Mouse (Mus musculus): ENCODE data around the gene Hoxc4. TPM values are rescaled to one million over a fixed set of nuclear protein-coding genes. Genes with fewer than 3 reads are reported as not detected.
A peak's percentile ranks its signal among the peaks of the same experiment; 100 is the strongest.

Hoxc4 gene
- polyA plus RNA-seq, 1 experiment from 2014 or later, result not detected

DNA sequence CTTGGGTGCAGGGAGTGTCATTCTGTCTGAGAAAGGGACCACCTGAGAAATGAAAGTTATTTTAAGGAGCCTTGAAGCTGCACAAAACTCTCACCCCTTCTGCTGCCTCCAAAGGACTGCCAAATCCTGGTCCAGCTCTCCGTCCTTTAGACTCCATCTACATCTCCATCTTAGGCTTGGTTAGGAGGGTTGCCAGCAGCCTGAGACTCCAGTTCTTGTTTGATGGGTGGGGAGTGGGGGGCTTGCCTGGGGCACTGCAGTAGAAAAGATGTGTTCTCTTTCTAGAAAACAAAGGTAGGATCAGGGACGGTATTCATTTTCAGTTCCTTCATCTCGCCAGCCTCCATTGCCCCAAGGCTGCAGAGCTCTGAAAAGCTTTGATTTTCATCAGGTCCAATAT lies 21.3 kb upstream of the Hoxc4 start:
- Histone ChIP-seq H3K27ac (ENCODE audit: low read depth, low read length) (no peak overlapping the region), H3K4me2 (ENCODE audit: low read length) (no peak overlapping the region), H3K9ac (ENCODE audit: low read length) (no peak overlapping the region), H3K36me3 (ENCODE audit: control insufficient read depth, insufficient read depth, low read length) (no peaks in the 10 kb centered on the region), H3K4me3 (ENCODE audit: low read depth, low read length) (no peak overlapping the region), H3K27me3 (replicated peaks; ENCODE audit: control insufficient read depth, insufficient read depth, low read length) (peaks cover 95% of the 10 kb centered on the region), H3K9me3 (replicated peaks; ENCODE audit: control insufficient read depth, low read length) (no peaks in the 10 kb centered on the region), H3K4me1 (ENCODE audit: control insufficient read depth, insufficient read depth, low read length) (peaks cover 7% of the 10 kb centered on the region; the same call in 1 of the 2 replicates)
- no peak for DNase-seq (ENCODE audit: low spot score)
- no peak for ATAC-seq
- 0% methylated on average over 3 of the region's 3 CpGs for WGBS

DNA sequence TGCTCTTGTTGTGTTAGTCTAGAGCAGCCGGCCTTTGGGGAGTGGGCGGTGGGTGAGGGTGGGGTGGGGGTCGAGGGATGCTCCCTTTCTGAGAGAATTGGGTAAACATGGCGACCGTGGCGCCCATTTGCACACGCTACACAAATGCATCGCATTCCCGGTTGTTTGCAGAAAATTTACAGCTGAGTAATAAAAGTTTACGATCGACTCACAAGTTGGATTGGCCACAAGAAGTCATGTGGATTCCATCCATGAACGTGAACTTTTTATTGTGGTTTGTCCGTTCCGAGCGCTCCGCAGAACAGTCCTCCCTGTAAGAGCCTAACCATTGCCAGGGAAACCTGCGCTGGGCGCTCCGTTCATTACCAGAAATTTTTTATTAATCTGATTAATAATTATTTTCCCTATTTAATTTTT lies 20.8 kb upstream of the Hoxc4 start, which contains the start of gene Hoxc6:
Hoxc6 (plus strand) TSS at position 319 of the 417 bp plus-strand sequence.
- Histone ChIP-seq H3K9ac (ENCODE audit: low read length) (no peak within 1 kb of the TSS), H3K4me3 (ENCODE audit: low read depth, low read length) (peak within 1 kb of the TSS; percentile 23), H3K27me3 (replicated peaks; ENCODE audit: control insufficient read depth, insufficient read depth, low read length) (peaks cover 95% of the 10 kb centered on the region), H3K27ac (ENCODE audit: low read depth, low read length) (no peak within 1 kb of the TSS), H3K4me2 (ENCODE audit: low read length) (peak within 1 kb of the TSS; percentile 45), H3K9me3 (replicated peaks; ENCODE audit: control insufficient read depth, low read length) (no peaks in the 10 kb centered on the region), H3K4me1 (ENCODE audit: control insufficient read depth, insufficient read depth, low read length) (peaks cover 7% of the 10 kb centered on the region; the same call in 1 of the 2 replicates), H3K36me3 (ENCODE audit: control insufficient read depth, insufficient read depth, low read length) (no peaks in the 10 kb centered on the region)
- DNase-seq (ENCODE audit: low spot score) (no peak), ATAC-seq (no peak)
- 1% methylated on average over 19 of the region's 19 CpGs for WGBS

GRCm38 (mm10) chr15:102998608-102999182 lies 20.0 kb upstream of the Hoxc4 start:
- ATAC-seq, result peak; percentile 48; the same call in 1 of the 2 replicates
- H3K27ac ChIP-seq (ENCODE audit: low read depth, low read length), result no peak overlapping the region
- peak overlapping the region; percentile 45 for H3K4me2 ChIP-seq (ENCODE audit: low read length)
- DNase-seq (ENCODE audit: low spot score), result no peak
- H3K9me3 ChIP-seq (replicated peaks; ENCODE audit: control insufficient read depth, low read length), result no peaks in the 10 kb centered on the region
- H3K4me1 ChIP-seq (ENCODE audit: control insufficient read depth, insufficient read depth, low read length), result peaks cover 7% of the 10 kb centered on the region; the same call in 1 of the 2 replicates
- no peak overlapping the region for H3K4me3 ChIP-seq (ENCODE audit: low read depth, low read length)
- H3K27me3 ChIP-seq (replicated peaks; ENCODE audit: control insufficient read depth, insufficient read depth, low read length), result peaks cover 96% of the 10 kb centered on the region
- no peak overlapping the region for H3K9ac ChIP-seq (ENCODE audit: low read length)
- no peaks in the 10 kb centered on the region for H3K36me3 ChIP-seq (ENCODE audit: control insufficient read depth, insufficient read depth, low read length)
- WGBS, result under 1% methylated on average over 19 of the region's 19 CpGs

DNA sequence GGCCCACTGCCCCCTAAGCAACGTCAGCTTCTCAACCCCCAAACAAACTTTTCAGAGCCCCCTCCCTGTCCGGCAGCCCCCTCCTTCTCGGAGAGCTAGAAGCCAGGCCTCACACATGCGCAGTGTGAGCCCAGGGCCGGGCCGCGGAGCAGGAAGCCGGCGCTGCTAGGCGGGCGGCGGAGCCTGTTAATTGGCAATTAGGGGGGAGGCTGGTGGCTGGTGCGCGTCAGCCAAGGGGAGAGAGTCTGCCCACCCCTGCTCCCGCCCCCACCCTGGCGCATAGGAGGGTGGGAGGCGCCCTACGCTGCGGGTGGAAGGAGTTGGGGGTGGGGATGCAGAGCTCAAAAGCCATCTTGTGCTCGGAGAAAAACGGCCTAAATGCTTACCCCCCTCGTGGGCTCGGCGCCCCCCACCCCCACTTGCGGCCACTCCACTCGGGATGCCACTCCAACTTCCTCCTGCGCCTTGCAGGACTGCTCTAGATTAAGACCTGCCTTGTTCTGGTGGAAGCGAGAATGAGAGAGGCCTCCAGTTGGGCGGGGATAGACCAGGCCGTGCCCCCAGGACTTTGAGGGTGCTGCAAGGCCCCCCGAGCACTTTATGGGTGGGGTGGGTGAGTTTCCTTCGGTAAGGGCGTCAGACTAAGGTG lies 19.4 kb upstream of the Hoxc4 start:
- Histone ChIP-seq H3K36me3 (ENCODE audit: control insufficient read depth, insufficient read depth, low read length) (no peaks in the 10 kb centered on the region), H3K9me3 (replicated peaks; ENCODE audit: control insufficient read depth, low read length) (no peaks in the 10 kb centered on the region), H3K9ac (ENCODE audit: low read length) (0 out of 2 replicates have a peak overlapping the region, but pooled peaks have one; percentile 25), H3K27me3 (replicated peaks; ENCODE audit: control insufficient read depth, insufficient read depth, low read length) (peaks cover 100% of the 10 kb centered on the region), H3K4me3 (ENCODE audit: low read depth, low read length) (peak overlapping the region; percentile 23), H3K27ac (ENCODE audit: low read depth, low read length) (no peak overlapping the region), H3K4me2 (ENCODE audit: low read length) (peak overlapping the region; percentile 45), H3K4me1 (ENCODE audit: control insufficient read depth, insufficient read depth, low read length) (peaks cover 7% of the 10 kb centered on the region; the same call in 1 of the 2 replicates)
- ATAC-seq (peak; percentile 84), DNase-seq (ENCODE audit: low spot score) (peak; percentile 83)
- WGBS, result 2% methylated on average over 33 of the region's 33 CpGs

DNA sequence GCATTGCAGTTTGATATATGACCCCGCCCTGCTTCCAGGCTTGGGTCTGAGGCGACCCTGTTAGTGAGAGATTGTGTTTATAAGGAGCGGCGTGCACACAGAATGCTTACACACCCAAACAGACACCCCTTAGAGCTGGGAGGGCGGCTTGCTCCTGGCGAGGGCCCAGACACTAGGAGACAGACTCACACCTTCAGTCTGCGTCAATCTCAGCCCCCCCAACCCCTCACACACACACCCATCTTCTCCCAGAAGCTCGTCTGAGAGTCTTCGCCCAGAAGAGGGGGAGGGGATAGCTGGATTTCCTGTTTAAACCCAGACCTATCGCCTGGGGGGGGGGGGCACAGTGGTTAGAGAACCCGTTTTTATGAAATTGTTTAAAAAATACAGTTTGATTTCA lies 18.8 kb upstream of the Hoxc4 start:
- Histone ChIP-seq H3K36me3 (ENCODE audit: control insufficient read depth, insufficient read depth, low read length) (no peaks in the 10 kb centered on the region), H3K27ac (ENCODE audit: low read depth, low read length) (no peak overlapping the region), H3K27me3 (replicated peaks; ENCODE audit: control insufficient read depth, insufficient read depth, low read length) (peaks cover 100% of the 10 kb centered on the region), H3K9ac (ENCODE audit: low read length) (no peak overlapping the region), H3K4me3 (ENCODE audit: low read depth, low read length) (no peak overlapping the region), H3K4me1 (ENCODE audit: control insufficient read depth, insufficient read depth, low read length) (peaks cover 7% of the 10 kb centered on the region; the same call in 1 of the 2 replicates), H3K9me3 (replicated peaks; ENCODE audit: control insufficient read depth, low read length) (no peaks in the 10 kb centered on the region), H3K4me2 (ENCODE audit: low read length) (no peak overlapping the region)
- 1% methylated on average over 10 of the region's 11 CpGs for WGBS
- ATAC-seq (peak; percentile 50; the same call in 1 of the 2 replicates), DNase-seq (ENCODE audit: low spot score) (no peak)

DNA sequence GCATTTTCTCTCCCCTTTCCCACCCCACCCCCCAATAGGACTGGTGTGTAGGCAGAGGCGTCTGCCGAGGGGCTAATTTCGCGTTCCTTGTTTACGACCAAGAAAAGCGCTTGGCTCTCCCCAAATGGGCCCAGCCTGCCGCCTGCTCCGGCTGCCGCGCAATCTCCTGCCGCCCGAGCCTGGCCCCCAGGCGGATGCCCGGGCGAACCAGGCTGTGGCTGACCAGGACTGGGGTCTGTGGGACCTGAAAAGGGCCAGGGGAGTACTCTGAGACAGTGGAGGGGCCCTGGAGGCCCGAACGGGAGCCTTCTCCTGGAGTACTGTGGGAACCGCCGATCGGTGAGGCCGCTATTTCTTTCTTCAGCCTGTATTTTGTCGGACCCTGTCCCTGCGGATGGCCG lies 18.2 kb upstream of the Hoxc4 start:
- peaks cover 7% of the 10 kb centered on the region; the same call in 1 of the 2 replicates for H3K4me1 ChIP-seq (ENCODE audit: control insufficient read depth, insufficient read depth, low read length)
- under 1% methylated on average over 24 of the region's 24 CpGs for WGBS
- H3K4me3 ChIP-seq (ENCODE audit: low read depth, low read length), result no peak overlapping the region
- no peak for DNase-seq (ENCODE audit: low spot score)
- no peaks in the 10 kb centered on the region for H3K9me3 ChIP-seq (replicated peaks; ENCODE audit: control insufficient read depth, low read length)
- H3K27me3 ChIP-seq (replicated peaks; ENCODE audit: control insufficient read depth, insufficient read depth, low read length), result peaks cover 100% of the 10 kb centered on the region
- no peak overlapping the region for H3K27ac ChIP-seq (ENCODE audit: low read depth, low read length)
- no peak overlapping the region for H3K4me2 ChIP-seq (ENCODE audit: low read length)
- no peaks in the 10 kb centered on the region for H3K36me3 ChIP-seq (ENCODE audit: control insufficient read depth, insufficient read depth, low read length)
- no peak overlapping the region for H3K9ac ChIP-seq (ENCODE audit: low read length)
- ATAC-seq, result no peak

GRCm38 (mm10) chr15:103001370-103001769 lies 17.4 kb upstream of the Hoxc4 start:
- Histone ChIP-seq H3K4me1 (ENCODE audit: control insufficient read depth, insufficient read depth, low read length) (peaks cover 7% of the 10 kb centered on the region; the same call in 1 of the 2 replicates), H3K36me3 (ENCODE audit: control insufficient read depth, insufficient read depth, low read length) (no peaks in the 10 kb centered on the region), H3K27ac (ENCODE audit: low read depth, low read length) (no peak overlapping the region), H3K4me2 (ENCODE audit: low read length) (no peak overlapping the region), H3K9ac (ENCODE audit: low read length) (no peak overlapping the region), H3K4me3 (ENCODE audit: low read depth, low read length) (no peak overlapping the region), H3K9me3 (replicated peaks; ENCODE audit: control insufficient read depth, low read length) (no peaks in the 10 kb centered on the region), H3K27me3 (replicated peaks; ENCODE audit: control insufficient read depth, insufficient read depth, low read length) (peaks cover 100% of the 10 kb centered on the region)
- no peak for ATAC-seq
- no peak for DNase-seq (ENCODE audit: low spot score)
- WGBS, result 9% methylated on average over 2 of the region's 2 CpGs

GRCm38 (mm10) chr15:103002156-103002555 lies 16.6 kb upstream of the Hoxc4 start:
- WGBS, result 6% methylated on average over 4 of the region's 4 CpGs
- Histone ChIP-seq H3K36me3 (ENCODE audit: control insufficient read depth, insufficient read depth, low read length) (no peaks in the 10 kb centered on the region), H3K9me3 (replicated peaks; ENCODE audit: control insufficient read depth, low read length) (no peaks in the 10 kb centered on the region), H3K4me3 (ENCODE audit: low read depth, low read length) (no peak overlapping the region), H3K9ac (ENCODE audit: low read length) (no peak overlapping the region), H3K27me3 (replicated peaks; ENCODE audit: control insufficient read depth, insufficient read depth, low read length) (peaks cover 100% of the 10 kb centered on the region), H3K4me2 (ENCODE audit: low read length) (no peak overlapping the region), H3K27ac (ENCODE audit: low read depth, low read length) (no peak overlapping the region), H3K4me1 (ENCODE audit: control insufficient read depth, insufficient read depth, low read length) (peaks cover 7% of the 10 kb centered on the region; the same call in 1 of the 2 replicates)
- DNase-seq (ENCODE audit: low spot score) (no peak), ATAC-seq (no peak)

Data from forebrain, embryonic 14.5 days (tissue).